Mouse (Mus musculus) heart, embryonic 10.5 days (tissue): Measurements from ENCODE around the gene Tfrc. TPM values are rescaled to one million over a fixed set of nuclear protein-coding genes. Genes with fewer than 3 reads are reported as not detected.

Experiments
- DNase-seq: peaks from one replicate; pipeline ENCODE4 v3.0.0-alpha.2; 2017; ENCODE audit warnings: low spot score
- H3K27ac ChIP-seq: fragments of 300-500 bp; sonication (generic); 2 replicates; pipeline ENCODE4 v1.5.1; 2016; ENCODE audit warnings: mild to moderate bottlenecking
- H3K27me3 ChIP-seq: fragments of 300-500 bp; sonication (generic); 2 replicates; pipeline ENCODE4 v1.6.1; 2016; ENCODE audit warnings: mild to moderate bottlenecking; ENCODE audit not compliant: poor library complexity, insufficient read depth, severe bottlenecking
- H3K36me3 ChIP-seq: fragments of 300-500 bp; sonication (generic); 2 replicates; pipeline ENCODE4 v1.6.1; 2016; ENCODE audit warnings: mild to moderate bottlenecking, moderate library complexity
- H3K4me1 ChIP-seq: fragments of 300-500 bp; sonication (generic); 2 replicates; pipeline ENCODE4 v1.6.1; 2016; ENCODE audit warnings: mild to moderate bottlenecking
- H3K4me3 ChIP-seq: fragments of 300-500 bp; sonication (generic); 2 replicates; pipeline ENCODE4 v1.5.1; 2016; ENCODE audit warnings: mild to moderate bottlenecking, moderate library complexity
- H3K9me3 ChIP-seq: fragments of 300-500 bp; sonication (generic); 2 replicates; pipeline ENCODE4 v1.6.1; 2016; ENCODE audit warnings: mild to moderate bottlenecking, moderate library complexity
- WGBS: fragments of 180-500 bp; shearing (Covaris S2); methylation state at CpG from one replicate; pipeline ENCODE4 v1.1.7; 2016; 5-methylcytosine and 5-hydroxymethylcytosine counted together
- polyA plus RNA-seq: library from polyadenylated mRNA; unstranded; fragments of >200 nt; fragmentation: Nextera tagmentation; extraction: Ambion mirVana; gene quantifications from 2 replicates; pipeline ENCODE4 v1.2.1, GENCODE M21; 2016

The Tfrc gene
- polyA plus RNA-seq, 1 experiment from 2014 or later = 72.0 TPM

- H3K36me3 ChIP-seq = no peaks in the 10 kb centered on the region
- WGBS = under 1% methylated on average over 73 of the region's 82 CpGs
These were observed 35.5 kb downstream of the Tfrc start for GRCm38 (mm10) chr16:32644069-32644800.

GRCm38 (mm10) chr16:32644801-32645170, 36.1 kb downstream of the Tfrc start:
- DNase-seq = no peak
- H3K27me3 ChIP-seq = 0 out of 2 replicates have a peak, but pooled peaks cover 4% of the 10 kb centered on the region
- peaks cover 29% of the 10 kb centered on the region for H3K4me1 ChIP-seq
- H3K4me3 ChIP-seq = peak overlapping the region; percentile 96
- WGBS = 8% methylated on average over 12 of the region's 12 CpGs
- H3K27ac ChIP-seq = peak overlapping the region; percentile 92
- no peaks in the 10 kb centered on the region for H3K9me3 ChIP-seq
- no peaks in the 10 kb centered on the region for H3K36me3 ChIP-seq

More at GRCm38 (mm10) chr16:32644069-32644800, 35.5 kb downstream of the Tfrc start:
- Histone ChIP-seq H3K4me1 (peaks cover 29% of the 10 kb centered on the region), H3K27me3 (0 out of 2 replicates have a peak, but pooled peaks cover 4% of the 10 kb centered on the region), H3K27ac (peak overlapping the region; percentile 92), H3K4me3 (peak overlapping the region; percentile 96), H3K9me3 (no peaks in the 10 kb centered on the region)
- peak; percentile 85 for DNase-seq

GRCm38 (mm10) chr16:32645361-32645914, 36.7 kb downstream of the Tfrc start:
- WGBS = 16% methylated on average over 14 of the region's 14 CpGs
- Histone ChIP-seq H3K4me3 (peak overlapping the region; percentile 96), H3K36me3 (no peaks in the 10 kb centered on the region), H3K27ac (no peak overlapping the region), H3K4me1 (peaks cover 29% of the 10 kb centered on the region), H3K9me3 (no peaks in the 10 kb centered on the region), H3K27me3 (0 out of 2 replicates have a peak, but pooled peaks cover 4% of the 10 kb centered on the region)
- peak; percentile 77 for DNase-seq

- 90% methylated on average over 9 of the region's 9 CpGs for WGBS
- Histone ChIP-seq H3K4me3 (peak overlapping the region; percentile 96; the same call in 1 of the 2 replicates), H3K27me3 (0 out of 2 replicates have a peak, but pooled peaks cover 4% of the 10 kb centered on the region), H3K4me1 (peaks cover 29% of the 10 kb centered on the region), H3K36me3 (peaks cover 3% of the 10 kb centered on the region; the same call in 1 of the 2 replicates), H3K9me3 (no peaks in the 10 kb centered on the region), H3K27ac (no peak overlapping the region)
- DNase-seq = no peak
These were observed 37.3 kb downstream of the Tfrc start for GRCm38 (mm10) chr16:32646014-32646413.

GRCm38 (mm10) chr16:32647712-32648111, 39.0 kb downstream of the Tfrc start:
- 0 out of 2 replicates have a peak, but pooled peaks cover 4% of the 10 kb centered on the region for H3K27me3 ChIP-seq

GRCm38 (mm10) chr16:32650461-32650860, 41.7 kb downstream of the Tfrc start:
- no peak for DNase-seq
- Histone ChIP-seq H3K9me3 (no peaks in the 10 kb centered on the region), H3K36me3 (peaks cover 8% of the 10 kb centered on the region; the same call in 1 of the 2 replicates), H3K27ac (no peak overlapping the region), H3K4me3 (no peak overlapping the region), H3K4me1 (peaks cover 21% of the 10 kb centered on the region), H3K27me3 (0 out of 2 replicates have a peak, but pooled peaks cover 4% of the 10 kb centered on the region)

More at GRCm38 (mm10) chr16:32647712-32648111, 39.0 kb downstream of the Tfrc start:
- Histone ChIP-seq H3K27ac (no peak overlapping the region), H3K4me1 (peaks cover 23% of the 10 kb centered on the region), H3K36me3 (peaks cover 8% of the 10 kb centered on the region; the same call in 1 of the 2 replicates), H3K9me3 (no peaks in the 10 kb centered on the region), H3K4me3 (no peak overlapping the region)
- DNase-seq = peak; percentile 58

- H3K27me3 ChIP-seq = no peaks in the 10 kb centered on the region
- H3K9me3 ChIP-seq = no peaks in the 10 kb centered on the region
- no peak overlapping the region for H3K4me3 ChIP-seq
- peaks cover 8% of the 10 kb centered on the region; the same call in 1 of the 2 replicates for H3K36me3 ChIP-seq
- no peak overlapping the region for H3K27ac ChIP-seq
- H3K4me1 ChIP-seq = peaks cover 16% of the 10 kb centered on the region
- WGBS = 66% methylated on average over 5 of the region's 5 CpGs
- peak; percentile 71 for DNase-seq
These were observed 42.4 kb downstream of the Tfrc start for GRCm38 (mm10) chr16:32650974-32651618.

GRCm38 (mm10) chr16:32654071-32654733, 45.5 kb downstream of the Tfrc start:
- 68% methylated on average over 6 of the region's 6 CpGs for WGBS
- Histone ChIP-seq H3K27ac (0 out of 2 replicates have a peak overlapping the region, but pooled peaks have one; percentile 19), H3K4me1 (peaks cover 44% of the 10 kb centered on the region), H3K9me3 (no peaks in the 10 kb centered on the region), H3K27me3 (0 out of 2 replicates have a peak, but pooled peaks cover 5% of the 10 kb centered on the region), H3K4me3 (no peak overlapping the region), H3K36me3 (peaks cover 8% of the 10 kb centered on the region; the same call in 1 of the 2 replicates)
- DNase-seq = peak; percentile 71

- H3K27me3 ChIP-seq = 0 out of 2 replicates have a peak, but pooled peaks cover 5% of the 10 kb centered on the region
- H3K9me3 ChIP-seq = no peaks in the 10 kb centered on the region
- peaks cover 57% of the 10 kb centered on the region for H3K4me1 ChIP-seq
- no peak overlapping the region for H3K4me3 ChIP-seq
- no peak overlapping the region for H3K27ac ChIP-seq
- 86% methylated on average over 4 of the region's 4 CpGs for WGBS
- H3K36me3 ChIP-seq = peaks cover 8% of the 10 kb centered on the region; the same call in 1 of the 2 replicates
- peak; percentile 70 for DNase-seq
These were observed 46.8 kb downstream of the Tfrc start for GRCm38 (mm10) chr16:32655534-32655933.

- 83% methylated on average over 8 of the region's 8 CpGs for WGBS
These were observed 47.6 kb downstream of the Tfrc start for GRCm38 (mm10) chr16:32656321-32656720.

GRCm38 (mm10) chr16:32656794-32657193, 48.1 kb downstream of the Tfrc start:
- 0 out of 2 replicates have a peak, but pooled peaks cover 16% of the 10 kb centered on the region for H3K27me3 ChIP-seq
- H3K36me3 ChIP-seq = no peaks in the 10 kb centered on the region
- H3K9me3 ChIP-seq = no peaks in the 10 kb centered on the region
- WGBS = 64% methylated on average over 8 of the region's 8 CpGs
- no peak overlapping the region for H3K4me3 ChIP-seq
- peak; percentile 76 for DNase-seq
- H3K27ac ChIP-seq = 0 out of 2 replicates have a peak overlapping the region, but pooled peaks have one; percentile 7
- H3K4me1 ChIP-seq = peaks cover 69% of the 10 kb centered on the region

More at GRCm38 (mm10) chr16:32656321-32656720, 47.6 kb downstream of the Tfrc start:
- H3K27me3 ChIP-seq = 0 out of 2 replicates have a peak, but pooled peaks cover 11% of the 10 kb centered on the region
- no peaks in the 10 kb centered on the region for H3K9me3 ChIP-seq
- H3K4me1 ChIP-seq = peaks cover 65% of the 10 kb centered on the region
- DNase-seq = no peak
- no peak overlapping the region for H3K27ac ChIP-seq
- H3K4me3 ChIP-seq = no peak overlapping the region
- 0 out of 2 replicates have a peak, but pooled peaks cover 2% of the 10 kb centered on the region for H3K36me3 ChIP-seq
